ENCODE assay signal across 16 mouse cellular contexts in genomic region chr14:64512726-64513125, GRCm38 (mm10).
DNase-seq lines count a peak whose midpoint lies in the region; ATAC-seq and TF ChIP-seq lines count a peak whose summit lies in the region.
"Had no signal": no experiment of that assay in that cellular context is flagged by ENCODE, and none has a peak within 500 bp of the region (broad histone marks: within the 10 kb centered on the region; RNA-seq: fewer than 3 reads in every experiment).

No protein-coding gene starts in this region.

- H3K9ac ChIP-seq in forebrain, embryonic 14.5 days (ENCODE audit: low read length) = no peak overlapping the region
- no peak overlapping the region for H3K9ac ChIP-seq in forebrain, embryonic 12.5 days
- no peak overlapping the region for H3K9ac ChIP-seq in lung, embryonic 14.5 days
- H3K9ac ChIP-seq: embryonic facial prominence, embryonic 12.5 days; heart, embryonic 15.5 days; hindbrain, embryonic 15.5 days had no signal

- H3K27me3 ChIP-seq in forebrain, embryonic 14.5 days (replicated peaks; ENCODE audit: control insufficient read depth, insufficient read depth, low read length) = no peaks in the 10 kb centered on the region
- no peaks in the 10 kb centered on the region for H3K27me3 ChIP-seq in forebrain, embryonic 12.5 days
- no peaks in the 10 kb centered on the region for H3K27me3 ChIP-seq in lung, embryonic 14.5 days (ENCODE audit: insufficient read depth, low read length)
- H3K27me3 ChIP-seq: embryonic facial prominence, embryonic 12.5 days; heart, embryonic 15.5 days; hindbrain, embryonic 15.5 days had no signal

- no peaks in the 10 kb centered on the region for H3K4me1 ChIP-seq in forebrain, embryonic 14.5 days (ENCODE audit: control insufficient read depth, insufficient read depth, low read length)
- no peaks in the 10 kb centered on the region for H3K4me1 ChIP-seq in forebrain, embryonic 12.5 days
- no peaks in the 10 kb centered on the region for H3K4me1 ChIP-seq in lung, embryonic 14.5 days (ENCODE audit: insufficient read depth)
- H3K4me1 ChIP-seq: embryonic facial prominence, embryonic 12.5 days; heart, embryonic 15.5 days; hindbrain, embryonic 15.5 days had no signal

- H3K4me3 ChIP-seq in forebrain, embryonic 14.5 days (ENCODE audit: low read depth, low read length) = no peak overlapping the region
- no peak overlapping the region for H3K4me3 ChIP-seq in forebrain, embryonic 12.5 days (replicated peaks)
- H3K4me3 ChIP-seq in lung, embryonic 14.5 days (ENCODE audit: low read depth, low read length) = no peak overlapping the region
- H3K4me3 ChIP-seq in gastrocnemius, adult 2 months = no peak overlapping the region
- H3K4me3 ChIP-seq: embryonic facial prominence, embryonic 12.5 days; heart, embryonic 15.5 days; hindbrain, embryonic 15.5 days had no signal

- no peak for TF ChIP-seq CTCF in lung, embryonic 14.5 days (IDR thresholded peaks at IDR 0.05; ENCODE audit: low read depth)
- no peak for TF ChIP-seq CTCF in gastrocnemius, adult 2 months (IDR thresholded peaks at IDR 0.05)

- intact Hi-C loops in gastrocnemius, adult 2 months (cut with DNase I) = no loop called here

- H3K9me3 ChIP-seq in forebrain, embryonic 14.5 days (replicated peaks; ENCODE audit: control insufficient read depth, low read length) = no peaks in the 10 kb centered on the region
- no peaks in the 10 kb centered on the region for H3K9me3 ChIP-seq in forebrain, embryonic 12.5 days
- no peaks in the 10 kb centered on the region for H3K9me3 ChIP-seq in lung, embryonic 14.5 days (ENCODE audit: low read depth, low read length)
- H3K9me3 ChIP-seq: embryonic facial prominence, embryonic 12.5 days; heart, embryonic 15.5 days; hindbrain, embryonic 15.5 days had no signal

- DNase-seq in forebrain, embryonic 14.5 days (ENCODE audit: low spot score) = peak; percentile 56
- DNase-seq in lung, embryonic 14.5 days = peak; percentile 8
- DNase-seq in lung, postnatal 10 days = no peak
- DNase-seq in brain, adult 2 months (ENCODE audit: low read depth, low spot score) = peak; percentile 86
- peak; percentile 74 for DNase-seq in cerebellum, adult 9-11 months
- DNase-seq in gastrocnemius, adult 2 months = no peak
- no peak for DNase-seq in natural killer cell, adult 2 months (ENCODE audit: low spot score in 2 of 2)
- DNase-seq: adrenal gland, adult 8-10 months; B cell, adult 2 months; kidney, adult 8-10 months; thymus, postnatal 14 days had no signal

- H3K27ac ChIP-seq in forebrain, embryonic 14.5 days (ENCODE audit: low read depth, low read length) = peak overlapping the region; percentile 15; the same call in 1 of the 2 replicates
- no peak overlapping the region for H3K27ac ChIP-seq in forebrain, embryonic 12.5 days
- H3K27ac ChIP-seq in lung, embryonic 14.5 days (ENCODE audit: low read depth) = no peak overlapping the region
- H3K27ac ChIP-seq in gastrocnemius, adult 2 months = no peak overlapping the region
- H3K27ac ChIP-seq: embryonic facial prominence, embryonic 12.5 days; heart, embryonic 15.5 days; hindbrain, embryonic 15.5 days; macrophage had no signal

- ATAC-seq in forebrain, embryonic 14.5 days = peak; percentile 46; the same call in 1 of the 2 replicates
- no peak for ATAC-seq in forebrain, embryonic 12.5 days (ENCODE audit: low FRiP score)
- ATAC-seq in lung, embryonic 14.5 days (ENCODE audit: insufficient read depth) = no peak

- H3K36me3 ChIP-seq in forebrain, embryonic 14.5 days (ENCODE audit: control insufficient read depth, insufficient read depth, low read length) = no peaks in the 10 kb centered on the region
- H3K36me3 ChIP-seq in forebrain, embryonic 12.5 days (replicated peaks) = no peaks in the 10 kb centered on the region
- H3K36me3 ChIP-seq in lung, embryonic 14.5 days (ENCODE audit: insufficient read depth) = no peaks in the 10 kb centered on the region
- H3K36me3 ChIP-seq: embryonic facial prominence, embryonic 12.5 days; heart, embryonic 15.5 days; hindbrain, embryonic 15.5 days had no signal

- WGBS in forebrain, embryonic 14.5 days = 54% methylated on average over 7 of the region's 7 CpGs
- 81% methylated on average over 7 of the region's 7 CpGs for WGBS in forebrain, embryonic 12.5 days
- WGBS in lung, embryonic 14.5 days = 42% methylated on average over 7 of the region's 7 CpGs

- no peak overlapping the region for H3K4me2 ChIP-seq in forebrain, embryonic 14.5 days (ENCODE audit: low read length)
- H3K4me2 ChIP-seq in forebrain, embryonic 12.5 days = no peak overlapping the region
- H3K4me2 ChIP-seq in lung, embryonic 14.5 days = no peak overlapping the region
- H3K4me2 ChIP-seq: embryonic facial prominence, embryonic 12.5 days; heart, embryonic 15.5 days; hindbrain, embryonic 15.5 days had no signal

Comparison
In these comparisons a context has a peak if more than half of its experiments do, and no peak if none do; other contexts are left out.
1. DNase-seq: peak in forebrain, embryonic 14.5 days (single experiment), lung, embryonic 14.5 days (single experiment), brain, adult 2 months (single experiment) and cerebellum, adult 9-11 months (single experiment); none in lung, postnatal 10 days (single experiment), gastrocnemius, adult 2 months (single experiment) and natural killer cell, adult 2 months (0 of 2).